Mouse (Mus musculus): ENCODE results near the gene Bsn.

DNA sequence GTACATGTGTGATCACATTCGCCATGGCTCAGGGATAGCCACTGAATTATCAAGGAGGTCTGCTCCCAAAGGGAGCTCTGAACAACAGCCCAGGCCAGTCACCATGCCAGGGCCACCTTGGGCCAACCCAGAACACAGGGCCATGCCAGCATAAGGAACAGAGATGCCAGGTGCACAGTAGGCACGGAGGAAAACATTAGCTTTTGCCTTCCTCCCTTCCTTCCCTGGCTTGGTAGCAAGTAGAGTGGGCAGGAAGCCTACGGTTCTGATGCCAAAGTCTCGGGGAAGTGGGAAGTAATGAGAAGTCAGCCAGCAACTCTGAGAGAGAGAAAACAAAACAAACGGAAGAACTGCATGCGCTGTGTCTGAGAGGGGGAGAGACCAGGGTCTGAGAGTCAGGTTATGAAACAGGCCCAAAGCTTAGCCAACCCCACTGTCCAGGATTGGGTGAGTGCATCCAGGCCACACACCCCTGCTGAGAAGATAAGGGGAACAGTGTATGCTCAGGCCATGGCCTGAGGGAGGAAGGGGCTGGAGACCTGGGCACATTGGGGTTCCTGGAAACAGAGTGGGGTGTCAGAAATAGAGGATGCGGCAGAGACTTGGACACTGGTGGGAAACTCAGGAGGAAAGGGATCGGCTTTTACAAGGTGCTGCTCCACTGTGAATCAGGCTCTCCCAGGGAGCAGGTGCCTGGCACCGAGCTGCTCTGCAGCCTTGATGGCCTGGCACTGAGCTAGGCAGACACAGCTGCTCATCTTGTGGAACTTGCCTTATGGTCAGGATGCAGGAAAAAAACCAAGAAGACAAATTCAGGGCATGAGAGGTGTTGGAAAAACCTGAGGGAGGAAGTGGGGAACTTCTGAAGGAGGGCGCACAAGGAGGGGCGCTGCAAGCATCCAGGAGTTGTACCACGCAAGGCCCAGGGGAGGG is 36.4 kb downstream of the Bsn start:
- TF ChIP-seq CTCF (IDR thresholded peaks at IDR 0.05; ENCODE audit: low read depth, low read length) (no peak), POLR2A (IDR thresholded peaks at IDR 0.05; ENCODE audit: extremely low read depth, insufficient read depth, low read length) (no peak)
